27 mouse cellular contexts compared by ENCODE assay signal in the genomic region with DNA sequence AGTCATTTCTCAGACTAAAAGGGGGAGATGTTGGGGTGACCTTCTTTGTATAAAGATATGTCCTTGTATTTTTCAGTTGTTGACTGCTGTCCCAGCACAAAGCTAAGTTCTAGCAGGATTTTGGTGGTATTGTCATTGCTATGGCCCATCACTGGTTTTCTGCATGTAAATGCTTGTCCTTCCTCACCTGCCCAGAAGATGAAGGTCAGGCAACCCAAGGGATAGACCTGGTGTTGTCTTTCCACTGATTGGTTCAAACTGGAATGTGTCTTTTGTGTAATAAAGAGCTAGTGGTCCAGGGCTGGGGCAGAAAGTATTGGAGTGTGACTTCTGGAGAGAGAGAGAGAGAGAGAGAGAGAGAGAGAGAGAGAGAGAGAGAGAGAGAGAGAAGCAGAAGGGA. TPM values are rescaled to one million over a fixed set of nuclear protein-coding genes. Genes with fewer than 3 reads are reported as not detected.
"Had no signal": no experiment of that assay in that cellular context is flagged by ENCODE, and none has a peak within 500 bp of the region (broad histone marks: within the 10 kb centered on the region; RNA-seq: fewer than 3 reads in every experiment).

No protein-coding gene starts in this region.

- ATAC-seq: hindbrain, embryonic 16.5 days; inflammation-experienced regulatory T-cells, adult 6 months; intestine, embryonic 15.5 days; intestine, postnatal 0 days had no signal

- H3K27me3 ChIP-seq: heart, embryonic 12.5 days; hindbrain, embryonic 12.5 days; intestine, embryonic 15.5 days; limb, embryonic 12.5 days; liver, embryonic 13.5 days; liver, embryonic 15.5 days had no signal

- H3K36me3 ChIP-seq: heart, embryonic 12.5 days; hindbrain, embryonic 10.5 days; hindbrain, embryonic 12.5 days; intestine, embryonic 15.5 days; limb, embryonic 10.5 days; limb, embryonic 12.5 days; liver, embryonic 13.5 days; liver, embryonic 15.5 days had no signal

- DNase-seq: gastrocnemius, postnatal 14 days; gastrocnemius, postnatal 36 days; heart, adult 11 months; heart, adult 2 months; heart, postnatal 10 days; heart, postnatal 4 days; kidney, adult 18-20 months; kidney, adult 8-10 months; kidney, postnatal 10 days; kidney, postnatal 25 days; kidney, postnatal 4 days; liver; liver, embryonic 13.5 days had no signal

- H3K4me1 ChIP-seq: heart, embryonic 12.5 days; hindbrain, embryonic 10.5 days; hindbrain, embryonic 12.5 days; intestine, embryonic 15.5 days; limb, embryonic 10.5 days; limb, embryonic 12.5 days; liver, embryonic 13.5 days; liver, embryonic 15.5 days had no signal

- H3K9me3 ChIP-seq: heart, embryonic 12.5 days; hindbrain, embryonic 10.5 days; hindbrain, embryonic 12.5 days; intestine, embryonic 15.5 days; limb, embryonic 10.5 days; liver, embryonic 15.5 days had no signal

- H3K27ac ChIP-seq: heart, adult 2 months; hindbrain, embryonic 10.5 days; hindbrain, embryonic 12.5 days; hindbrain, embryonic 14.5 days; intestine, embryonic 15.5 days; layer of hippocampus, adult 2 months; left cerebral cortex, adult 2 months; limb, embryonic 10.5 days; limb, embryonic 12.5 days; liver, embryonic 13.5 days; liver, embryonic 15.5 days had no signal

- H3K4me3 ChIP-seq: heart, adult 2 months; heart, embryonic 12.5 days; hindbrain, embryonic 10.5 days; hindbrain, embryonic 12.5 days; intestine, embryonic 15.5 days; layer of hippocampus, adult 2 months; left cerebral cortex, adult 2 months; limb, embryonic 10.5 days; limb, embryonic 12.5 days; liver, embryonic 13.5 days; liver, embryonic 15.5 days had no signal

RNA-seq across cellular contexts. Expression of a gene that starts 30.4 kb away (rescaled TPM):
- total RNA-seq: gastrocnemius, postnatal 36 days had no signal
- polyA plus RNA-seq: heart, embryonic 12.5 days; inflammation-experienced regulatory T-cells, adult 6 months; liver, embryonic 11.5 days had no signal
